Mouse (Mus musculus) adrenal gland, adult 8-10 months (tissue): ENCODE results near the gene 1700019D03Rik. TPM values are rescaled to one million over a fixed set of nuclear protein-coding genes. Genes with fewer than 3 reads are reported as not detected.
"Not testable (repeated sequence)": the region's sequence is repeated elsewhere in the genome, so short reads cannot be mapped to it uniquely, and the experiment has no call there.

Experiments used
- DNase-seq: peaks from one replicate; pipeline ENCODE4 v3.0.0; 2022
- total RNA-seq, 4 experiments: library from RNA; stranded (reverse); gene quantifications; 2 replicates each; pipeline ENCODE4 v1.2.4; 2022

Gene 1700019D03Rik
- total RNA-seq, 4 experiments from 2014 or later: 0.84 to 2.1 (median 1.2) TPM

- DNase-seq: no peak
Observed at GRCm38 (mm10) chr1:52954456-52954855, 65.5 kb downstream of the 1700019D03Rik start.

GRCm38 (mm10) chr1:52953548-52953947, 66.4 kb downstream of the 1700019D03Rik start:
- DNase-seq: no peak

GRCm38 (mm10) chr1:52952551-52953397, 67.2 kb downstream of the 1700019D03Rik start:
- no peak for DNase-seq

GRCm38 (mm10) chr1:52952143-52952542, 67.8 kb downstream of the 1700019D03Rik start:
- DNase-seq: no peak

- DNase-seq: no peak
Observed at GRCm38 (mm10) chr1:52951146-52951868, 68.7 kb downstream of the 1700019D03Rik start.

DNA sequence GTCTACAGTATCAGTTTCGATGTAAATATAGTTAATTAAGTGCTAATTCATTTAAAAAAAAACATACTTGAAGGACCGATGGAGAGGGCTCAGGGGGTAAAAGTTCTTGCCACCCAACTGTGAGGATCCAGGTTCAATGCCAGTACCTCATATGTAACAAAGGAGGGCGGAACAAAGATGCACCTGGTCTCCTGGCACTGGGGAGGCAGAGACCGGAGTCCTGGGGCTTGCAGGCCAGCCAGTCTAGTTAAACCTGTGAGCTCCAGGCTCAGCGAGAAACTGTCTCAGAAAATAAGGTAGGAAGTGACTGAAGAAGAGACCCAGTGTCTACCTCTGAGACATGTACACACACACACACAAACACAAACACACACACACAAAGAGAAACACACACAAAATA, 72.1 kb downstream of the 1700019D03Rik start:
- DNase-seq: no peak

DNA sequence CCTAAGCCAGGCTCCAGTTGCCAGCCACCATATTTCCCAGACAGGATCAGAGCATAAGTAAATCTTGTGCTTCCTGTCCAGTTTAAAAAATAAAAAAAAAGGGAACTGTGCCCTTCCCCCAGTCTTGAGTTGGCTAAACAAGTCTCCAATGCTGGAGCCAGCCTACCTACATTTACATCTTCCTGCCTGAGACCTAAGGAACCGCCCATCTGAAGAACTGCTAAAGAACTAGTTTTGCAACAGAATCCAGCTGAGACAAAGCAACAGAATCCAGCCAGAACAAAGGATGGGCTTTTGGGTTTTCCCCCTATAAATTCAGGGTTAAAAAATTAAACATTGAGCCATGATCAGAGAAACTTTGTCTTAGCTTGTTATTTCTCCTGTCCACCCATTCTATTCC, 81.0 kb downstream of the 1700019D03Rik start:
- no peak for DNase-seq

- DNase-seq: no peak
Observed at GRCm38 (mm10) chr1:52934494-52934893, 85.5 kb downstream of the 1700019D03Rik start.

DNA sequence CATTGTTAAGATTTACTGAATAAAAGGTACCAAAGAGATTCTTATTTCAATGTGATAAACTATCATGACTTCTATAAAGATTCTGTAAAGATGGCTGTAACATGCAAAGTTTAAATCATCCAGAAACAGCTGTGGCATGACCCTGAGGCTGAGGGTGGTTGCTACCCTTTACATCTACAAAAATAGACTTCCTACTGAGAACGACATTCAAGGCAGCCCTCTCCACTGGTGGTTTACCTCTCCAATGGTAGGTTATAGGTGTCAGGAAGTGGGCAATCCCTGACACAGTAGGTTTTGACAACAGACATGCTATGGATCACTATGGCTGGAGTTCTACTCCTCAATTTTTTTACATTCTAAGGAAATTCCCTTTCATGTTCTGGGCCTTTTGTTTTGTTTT, 95.5 kb downstream of the 1700019D03Rik start:
- DNase-seq: not testable (repeated sequence)

GRCm38 (mm10) chr1:52918897-52919296, 101.1 kb downstream of the 1700019D03Rik start:
- not testable (repeated sequence) for DNase-seq

DNA sequence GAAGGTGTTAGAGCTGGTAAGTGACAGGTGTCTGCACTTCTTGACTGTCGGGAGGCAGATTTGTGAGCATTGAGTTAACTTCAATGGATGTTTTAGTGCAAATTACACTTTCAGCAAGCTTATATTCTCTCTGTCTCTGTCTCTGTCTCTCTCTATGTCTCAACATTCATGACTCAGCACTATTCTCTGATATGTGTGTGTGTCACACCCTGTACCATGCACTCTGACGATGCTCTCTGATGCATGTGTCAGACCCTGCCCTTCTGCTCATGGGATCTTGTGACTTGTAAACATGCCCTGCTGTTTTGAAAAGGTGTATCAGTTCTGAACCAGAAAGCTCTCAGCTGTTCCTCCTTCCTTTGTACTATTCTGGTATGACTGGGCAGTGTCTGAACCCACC, 103.3 kb downstream of the 1700019D03Rik start:
- no peak for DNase-seq

DNA sequence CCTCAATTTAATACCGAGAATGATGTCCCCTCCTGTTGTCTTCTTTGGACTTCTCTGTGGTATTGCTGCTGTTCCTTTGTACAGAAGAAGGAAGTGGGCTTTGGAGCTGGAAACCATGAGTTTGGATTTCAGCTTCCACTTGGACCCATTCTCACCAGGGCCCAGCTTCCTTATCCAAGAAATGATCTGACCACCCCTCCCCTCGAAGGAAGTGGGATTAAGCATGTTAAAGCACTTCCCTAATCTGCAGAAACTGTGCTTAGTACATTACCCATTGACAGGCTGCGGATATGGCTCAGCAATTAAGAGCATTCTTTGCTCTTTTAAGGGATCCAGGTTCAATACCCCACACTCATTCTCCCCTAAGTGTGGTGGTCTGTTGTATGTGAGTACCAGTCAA, 110.2 kb downstream of the 1700019D03Rik start:
- DNase-seq: no peak

DNA sequence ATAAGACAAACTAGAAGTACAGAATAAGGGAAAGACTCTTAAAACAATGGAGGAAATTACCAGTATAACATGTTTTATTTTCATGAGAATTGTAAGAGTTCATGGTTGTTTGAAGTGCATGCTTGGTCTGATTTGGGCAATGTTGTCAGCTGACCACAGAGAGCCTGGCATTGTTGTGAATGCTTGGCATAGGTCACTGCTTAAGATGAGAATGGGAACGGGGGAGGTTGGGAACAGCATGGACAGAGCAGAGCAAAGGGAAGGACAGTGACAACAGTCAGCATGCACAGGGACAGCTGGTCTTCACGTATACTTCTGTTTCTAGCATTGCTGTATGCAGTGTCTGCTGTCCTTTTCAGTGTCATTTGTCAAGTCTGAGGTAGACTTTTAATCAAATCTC, 135.8 kb downstream of the 1700019D03Rik start:
- no peak for DNase-seq

Other genes starting within 250 kb of the 1700019D03Rik start
- 10 to 100 TPM; 17.1 to 24.0 (median 21.0) TPM for gene Inpp1, start 202.5 kb downstream of the 1700019D03Rik start, total RNA-seq
- 10 to 100 TPM; 60.7 to 75.4 (median 64.0) TPM for gene Hibch, start 175.2 kb downstream of the 1700019D03Rik start, total RNA-seq
- under 1 TPM in 1 of 4 experiments, not detected in 3; 0.11 TPM for gene Mstn, start 41.5 kb upstream of the 1700019D03Rik start, total RNA-seq
- not detected for gene 1700019A02Rik, start 167.5 kb upstream of the 1700019D03Rik start, total RNA-seq